Mouse (Mus musculus) heart, postnatal 10 days (tissue): Measurements from ENCODE around the gene Slc22a18. TPM values are rescaled to one million over a fixed set of nuclear protein-coding genes. Genes with fewer than 3 reads are reported as not detected.

Source experiments
- DNase-seq, 2 experiments: peaks; one replicate each; pipeline ENCODE4 v3.0.0; 2021
- intact Hi-C: fragments of 180-260 bp; cut with DNase I; formaldehyde crosslinking; loops from one replicate; pipeline ENCODE4 v1.15.1; 2025
- total RNA-seq, 2 experiments: library from RNA; stranded (reverse); gene quantifications; 2 replicates each; pipeline ENCODE4 v1.2.3; 2021

Gene Slc22a18
- total RNA-seq: under 1 TPM; 0.43 to 0.50 TPM

DNA sequence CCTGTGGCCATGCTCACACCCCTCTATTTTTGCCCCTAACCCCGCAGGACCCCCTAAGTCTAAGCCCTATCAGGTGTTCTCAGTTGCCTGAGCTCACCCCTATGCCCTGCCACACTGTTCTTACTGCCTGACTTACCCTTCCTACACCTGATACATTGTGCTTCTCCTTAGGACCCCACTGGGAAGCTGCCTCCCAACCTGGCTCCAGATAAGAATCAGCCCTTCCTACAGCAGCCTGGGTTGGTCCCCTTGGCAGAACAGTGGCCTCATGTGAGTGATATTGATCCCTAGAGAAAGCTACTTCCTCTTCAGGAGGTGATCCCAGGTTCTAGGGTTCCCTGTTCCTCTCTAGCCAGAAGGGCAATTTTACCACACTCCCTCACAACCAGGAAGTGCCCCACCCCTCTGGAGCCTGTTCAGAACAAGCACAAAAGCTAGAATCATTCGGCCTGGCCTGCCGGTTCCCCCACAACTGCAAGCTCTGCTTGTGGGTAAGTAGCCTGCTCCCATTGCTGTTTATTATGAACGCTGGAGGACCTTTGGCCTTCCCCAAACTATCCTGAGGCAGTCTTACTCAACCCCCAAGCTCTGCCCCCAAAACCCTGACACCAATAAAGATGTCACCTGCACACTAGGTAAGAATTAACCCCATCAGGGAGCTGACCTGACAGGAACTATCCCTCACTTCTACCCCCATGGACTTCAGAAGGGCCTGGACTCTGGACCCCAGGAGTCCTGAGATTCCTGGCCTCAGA lies at the start of gene Slc22a18:
TSS of gene Slc22a18 (plus strand) at position 390 of the 755 bp plus-strand sequence.
- DNase-seq: peak; percentile 39 to 60
- intact Hi-C loops: loop anchor here (10.0 kb wide), 1 partner anchor 579 kb away; no protein-coding TSS in a partner anchor

DNA sequence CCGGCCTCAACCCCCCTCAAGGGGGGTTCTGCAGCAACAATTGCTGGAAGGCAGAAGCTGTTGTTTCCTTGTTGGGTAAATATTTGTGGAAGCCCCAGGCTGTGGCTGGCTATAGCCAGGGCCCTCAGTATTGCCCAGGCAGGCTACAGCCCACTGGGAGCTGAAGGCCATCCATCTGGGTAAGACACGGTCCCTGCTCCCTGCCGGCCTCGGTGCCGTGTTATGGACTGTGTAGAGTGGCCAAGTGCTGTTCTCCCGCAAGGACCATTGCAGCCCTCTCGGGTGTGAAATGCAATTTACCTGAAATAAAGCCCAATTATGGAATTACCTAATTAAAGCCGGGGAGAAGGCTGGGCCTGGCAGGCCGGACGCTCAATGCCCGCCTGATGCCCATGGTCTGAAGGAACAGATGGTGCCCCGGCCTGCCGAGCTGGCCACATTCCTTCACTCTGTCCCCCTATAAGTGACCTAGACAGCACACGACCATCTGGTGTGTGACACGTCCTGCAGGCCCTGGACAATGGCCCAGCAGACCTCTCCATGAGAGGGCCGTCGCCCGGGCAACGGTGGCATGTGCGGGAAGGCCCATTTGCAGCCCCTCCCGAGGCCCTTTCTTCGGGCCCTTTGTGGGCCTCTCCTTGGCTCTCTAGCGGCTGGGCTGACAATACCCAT lies 45.3 kb upstream of the Slc22a18 start:
- DNase-seq: no peak
- intact Hi-C loops: no loop called here

DNA sequence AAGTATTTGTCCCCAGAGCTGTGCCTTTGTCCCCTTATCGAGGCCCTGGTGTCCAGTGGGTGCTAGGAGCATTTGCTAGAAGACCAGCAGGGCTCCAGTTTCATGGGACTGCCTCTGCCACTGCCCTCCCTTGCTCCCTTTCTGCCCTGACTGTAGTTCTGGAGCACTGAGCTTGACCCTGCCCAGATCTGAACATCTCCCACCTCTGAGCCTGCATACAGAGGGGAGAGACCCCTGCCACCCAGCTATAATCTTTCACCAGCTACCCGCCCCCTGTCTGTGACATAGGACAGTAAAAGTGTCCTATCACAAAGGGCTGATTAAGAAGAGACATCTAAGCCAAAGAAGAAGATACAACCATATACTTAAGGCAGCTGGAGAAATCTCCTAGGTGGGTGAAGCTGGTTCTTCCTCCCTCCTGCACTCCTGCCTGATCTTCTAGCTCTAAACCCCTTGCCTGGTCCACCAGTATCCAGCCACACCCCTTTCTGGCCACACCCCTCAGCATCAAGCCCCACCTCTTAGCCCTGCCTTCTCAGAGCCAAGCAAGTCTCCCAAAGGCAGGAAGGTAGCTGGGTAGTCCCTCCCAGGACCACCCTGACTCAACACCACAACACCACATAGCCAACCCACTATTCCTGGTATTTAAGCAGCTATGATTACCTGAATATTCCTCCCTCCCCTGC lies 44.6 kb upstream of the Slc22a18 start:
- intact Hi-C loops: no loop called here
- DNase-seq: no peak

DNA sequence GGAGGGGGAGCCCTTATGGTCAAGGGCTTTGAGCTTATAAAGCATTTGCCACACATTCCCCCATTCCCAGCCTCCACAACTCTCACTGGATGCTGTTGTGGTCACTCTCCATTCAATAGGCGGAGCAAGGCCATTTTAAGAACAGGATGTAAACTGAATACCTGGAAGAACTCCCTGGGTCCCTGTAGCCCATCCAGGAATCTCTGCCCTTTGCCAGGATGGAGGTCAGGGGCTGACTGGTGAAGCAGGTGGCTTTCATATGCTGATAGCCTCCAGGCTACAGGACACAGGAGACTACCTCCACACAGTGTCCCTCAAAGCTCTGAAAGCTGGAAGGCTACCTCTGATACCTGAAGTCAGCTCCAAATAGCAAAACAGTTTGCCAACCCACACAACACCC lies 40.9 kb upstream of the Slc22a18 start:
- no peak for DNase-seq

DNA sequence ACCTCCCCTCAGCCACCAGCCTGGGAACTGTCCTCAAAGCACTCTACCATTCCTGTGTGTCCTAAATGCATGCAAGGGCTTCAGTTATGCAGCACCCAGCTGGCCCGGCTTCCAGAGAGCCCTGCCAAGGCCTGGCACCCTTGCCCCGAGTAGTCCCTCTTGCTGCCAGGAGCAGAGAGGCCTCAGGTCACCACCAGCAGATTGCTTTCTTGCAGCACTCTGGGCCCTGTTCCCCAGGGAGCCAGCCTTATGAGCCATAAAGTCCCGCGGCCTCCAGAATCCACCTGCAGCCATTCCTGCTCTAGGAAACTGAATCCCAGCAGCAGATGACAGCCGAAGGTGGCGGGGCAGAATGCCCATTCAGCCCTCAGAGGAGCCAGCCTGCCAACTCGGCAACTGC lies 40.2 kb upstream of the Slc22a18 start:
- peak; percentile 81 to 86 for DNase-seq
- intact Hi-C loops: no loop called here

More for the DNA sequence above, 40.9 kb upstream of the Slc22a18 start:
- intact Hi-C loops: no loop called here

DNA sequence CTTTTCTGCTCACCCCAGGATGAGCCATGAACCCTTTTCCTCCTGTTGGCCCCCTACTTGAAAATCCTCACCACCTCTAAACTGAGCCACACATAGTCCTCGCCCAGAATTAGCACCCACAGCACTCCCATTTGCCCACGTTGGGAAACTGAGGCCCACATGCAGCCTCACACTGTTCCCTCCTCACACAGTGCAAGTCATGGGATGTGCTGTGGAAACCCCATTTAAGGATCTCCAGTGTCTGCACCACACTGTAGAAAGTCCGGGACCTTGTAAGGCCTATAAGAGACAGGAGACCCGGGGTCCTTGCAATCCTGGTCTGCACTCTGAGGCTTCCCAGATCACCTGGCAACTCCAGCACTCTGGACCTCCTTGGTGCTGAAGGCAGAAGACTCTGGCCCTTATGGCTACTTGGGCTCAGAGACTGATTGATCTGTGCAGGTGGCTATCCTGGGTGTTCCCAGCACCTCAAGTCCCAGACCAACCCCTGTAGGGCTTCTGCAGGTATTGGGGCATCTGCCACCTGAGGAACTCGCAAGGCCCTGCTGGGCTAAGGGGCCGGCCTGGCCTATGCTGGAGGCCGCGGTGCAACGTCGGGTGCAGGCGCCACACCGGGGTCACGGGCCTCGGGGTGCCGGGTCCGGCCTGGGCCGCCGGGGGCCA lies 36.2 kb upstream of the Slc22a18 start:
- DNase-seq: peak in 1 of 2 experiments; percentile 27
- intact Hi-C loops: no loop called here

DNA sequence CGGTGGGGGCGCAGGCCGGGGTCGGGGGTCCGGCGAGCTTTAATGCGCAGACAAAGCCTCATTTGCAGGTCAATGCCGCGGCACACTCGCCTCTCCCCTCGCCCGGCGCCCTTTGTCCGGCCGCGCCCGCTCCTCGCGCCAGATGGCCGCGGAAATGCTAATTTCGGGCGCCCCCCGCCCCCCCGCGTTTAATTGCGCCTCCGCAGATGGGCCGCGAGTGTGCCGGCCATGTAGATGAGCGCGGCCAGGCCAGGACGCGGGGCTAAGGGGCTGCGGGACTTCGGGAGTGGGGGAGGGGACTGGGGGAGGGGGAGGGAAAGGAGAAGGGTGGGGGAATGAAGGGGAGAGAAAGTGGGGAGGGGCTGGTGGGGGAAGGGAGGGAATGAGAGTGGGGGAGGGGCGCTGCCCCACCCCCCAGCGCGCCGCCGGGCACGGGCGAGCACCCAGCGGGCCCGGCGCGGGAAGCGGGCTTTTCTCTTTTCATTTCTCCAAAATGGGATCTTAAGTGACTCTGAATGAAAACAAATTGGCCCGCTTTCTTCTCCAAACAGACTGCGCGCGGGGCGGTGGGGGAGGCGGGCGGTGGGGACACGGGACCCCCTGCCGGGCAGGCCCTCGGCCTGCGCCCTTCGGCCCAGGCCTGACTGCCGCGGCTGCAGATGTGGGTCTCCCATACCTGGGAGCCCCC lies 35.5 kb upstream of the Slc22a18 start:
- intact Hi-C loops: no loop called here
- DNase-seq: peak in 1 of 2 experiments; percentile 31

DNA sequence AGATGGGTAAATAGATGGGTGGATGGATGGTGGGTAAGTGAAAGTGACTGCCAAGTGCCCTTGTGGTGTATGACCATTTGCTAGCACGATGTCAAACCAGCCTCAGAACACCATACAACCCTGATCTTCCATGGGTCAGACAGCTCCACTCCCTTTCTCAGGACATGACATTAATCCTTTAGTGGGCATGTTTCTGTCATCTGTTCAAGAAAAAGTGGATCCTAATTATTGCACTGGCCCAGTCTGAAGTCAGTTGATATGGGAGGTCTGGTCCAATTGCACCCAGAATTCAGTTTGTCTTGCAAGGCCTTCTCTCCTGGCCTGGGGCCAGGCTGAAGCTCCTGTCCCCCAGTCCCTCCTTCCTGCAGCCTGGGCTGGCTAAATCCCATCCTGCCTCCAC lies 34.6 kb upstream of the Slc22a18 start:
- intact Hi-C loops: no loop called here
- no peak for DNase-seq

DNA sequence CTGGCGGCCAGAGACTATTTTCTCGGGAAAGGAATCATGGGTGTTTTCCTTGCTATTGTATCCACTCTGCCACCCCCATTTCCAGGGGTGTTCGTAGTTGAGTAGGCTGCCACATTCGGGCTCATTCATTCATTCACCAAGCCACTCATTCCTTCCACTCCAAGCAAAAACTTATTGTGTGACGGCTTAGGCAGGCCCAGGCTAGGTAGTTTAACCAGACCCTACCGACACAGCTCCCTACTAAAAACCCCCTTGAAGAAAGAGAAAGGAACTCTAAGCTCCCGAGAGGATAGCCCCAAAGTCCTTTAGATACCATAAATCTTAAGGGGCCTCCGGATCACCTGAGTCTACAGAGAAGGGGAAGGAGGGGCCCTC lies 29.0 kb upstream of the Slc22a18 start:
- no peak for DNase-seq
- intact Hi-C loops: no loop called here

DNA sequence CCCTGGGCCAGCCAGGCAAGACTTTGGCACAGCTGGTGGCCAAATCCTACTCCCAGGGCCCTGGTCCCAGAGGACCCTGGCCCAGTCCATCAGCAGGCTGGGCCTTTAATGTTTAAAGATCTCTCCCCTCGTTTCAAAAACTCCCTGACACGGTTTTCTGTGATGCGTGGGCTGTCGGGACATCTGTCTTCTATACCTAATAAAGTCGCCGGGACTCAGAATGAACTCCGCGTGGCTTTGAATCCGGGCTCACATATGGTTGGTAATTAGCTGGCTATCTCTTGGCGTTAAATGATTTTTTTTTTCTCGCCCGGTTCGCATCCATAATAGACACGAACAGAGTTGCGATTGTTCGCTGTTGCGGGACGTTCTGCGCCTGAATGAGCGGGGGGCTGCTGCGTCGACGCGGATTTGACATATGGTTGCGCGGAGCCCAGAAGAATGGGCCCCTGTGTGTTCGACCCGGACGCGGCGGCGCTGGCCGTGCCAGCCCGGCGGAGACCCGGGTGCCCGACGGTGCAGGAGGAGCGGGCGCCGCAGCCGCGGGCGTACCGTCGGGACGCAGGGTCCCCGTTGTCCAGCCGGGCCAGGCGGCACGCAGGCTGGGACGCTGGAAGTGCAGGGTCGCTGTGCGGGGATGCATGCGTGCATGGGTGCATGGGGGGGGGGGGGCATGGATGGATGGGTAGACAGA lies 28.4 kb upstream of the Slc22a18 start:
- intact Hi-C loops: no loop called here
- DNase-seq: no peak

DNA sequence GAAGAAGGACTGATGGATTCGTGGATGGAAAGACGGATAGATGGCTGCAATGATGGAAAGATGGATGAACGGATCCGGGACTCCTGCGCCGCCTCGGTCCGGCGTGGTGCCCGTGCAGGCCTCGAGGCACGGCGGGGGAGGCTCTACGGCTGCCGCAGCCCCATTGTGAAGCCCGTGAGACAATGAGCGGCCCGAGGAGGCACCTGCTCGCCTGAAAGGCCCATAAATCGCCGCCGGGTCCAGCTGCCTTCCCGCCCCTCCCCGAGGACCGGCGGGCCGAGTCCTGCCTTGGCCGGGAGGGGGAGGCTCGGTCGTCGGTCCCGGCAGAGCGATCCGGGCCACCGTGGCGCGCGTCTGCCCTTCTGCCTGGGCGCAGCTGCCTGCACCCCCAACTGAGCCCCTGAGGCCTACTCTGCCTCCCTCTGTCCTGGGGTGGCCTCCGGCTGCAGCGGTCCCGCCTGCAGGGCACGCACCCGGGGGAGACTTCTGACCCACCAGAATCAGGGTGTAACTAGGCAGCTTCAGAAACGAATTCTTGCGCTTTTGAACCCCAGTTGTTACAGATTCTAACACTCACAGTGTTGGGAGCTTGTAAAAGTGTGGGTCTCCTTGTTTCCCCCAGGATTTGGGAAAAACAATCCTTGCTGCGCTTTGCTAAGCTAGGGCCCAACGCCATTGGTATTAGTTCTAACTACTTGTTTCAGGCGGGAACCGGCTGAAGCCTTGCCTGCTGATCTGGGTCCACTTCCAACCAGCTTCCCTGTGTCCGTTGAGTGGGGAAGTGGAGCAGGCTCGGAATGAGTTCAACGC lies 27.7 kb upstream of the Slc22a18 start:
- DNase-seq: peak in 1 of 2 experiments; percentile 30
- intact Hi-C loops: no loop called here

DNA sequence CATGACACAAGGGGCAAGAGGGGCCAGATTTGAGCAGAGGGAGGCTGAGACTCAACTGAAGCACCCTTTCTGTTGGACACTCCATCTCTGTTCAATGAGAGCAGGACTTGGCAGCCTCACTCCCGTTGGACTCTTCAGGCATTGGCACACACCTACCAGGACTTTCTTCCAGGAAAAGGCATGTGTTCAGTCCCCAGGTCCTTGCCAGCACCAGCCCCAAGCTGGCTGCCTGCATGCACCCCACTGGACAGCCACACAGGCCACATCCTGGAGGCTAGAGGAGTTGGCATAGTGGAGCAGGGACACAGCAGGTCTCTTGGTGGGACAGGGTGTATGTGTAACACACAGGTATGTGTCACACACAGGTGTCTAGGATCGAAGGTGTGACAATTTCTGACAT lies 26.4 kb upstream of the Slc22a18 start:
- intact Hi-C loops: no loop called here
- no peak for DNase-seq

DNA sequence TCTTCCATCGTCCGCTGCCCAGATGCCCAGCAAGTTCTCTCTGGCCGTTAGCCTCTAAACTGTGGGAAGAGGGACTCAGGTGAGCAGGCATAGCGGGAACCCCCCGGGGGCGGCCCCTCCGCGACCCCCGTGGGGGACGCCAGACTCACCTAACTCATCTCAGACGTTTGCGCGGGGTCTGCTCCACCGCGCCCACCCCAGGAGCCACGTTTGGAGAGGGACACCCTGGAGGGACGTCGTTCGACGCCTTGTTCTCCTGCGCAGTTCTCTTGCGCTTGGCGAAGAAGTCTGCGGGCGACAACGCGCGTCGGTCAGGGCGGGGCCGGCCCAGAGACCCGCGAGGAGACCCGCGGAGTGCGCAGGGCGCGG lies 14.6 kb upstream of the Slc22a18 start:
- intact Hi-C loops: loop anchor here (5.0 kb wide), 1 partner anchor 62 kb away; no protein-coding TSS in a partner anchor
- peak in 1 of 2 experiments; percentile 35 for DNase-seq

DNA sequence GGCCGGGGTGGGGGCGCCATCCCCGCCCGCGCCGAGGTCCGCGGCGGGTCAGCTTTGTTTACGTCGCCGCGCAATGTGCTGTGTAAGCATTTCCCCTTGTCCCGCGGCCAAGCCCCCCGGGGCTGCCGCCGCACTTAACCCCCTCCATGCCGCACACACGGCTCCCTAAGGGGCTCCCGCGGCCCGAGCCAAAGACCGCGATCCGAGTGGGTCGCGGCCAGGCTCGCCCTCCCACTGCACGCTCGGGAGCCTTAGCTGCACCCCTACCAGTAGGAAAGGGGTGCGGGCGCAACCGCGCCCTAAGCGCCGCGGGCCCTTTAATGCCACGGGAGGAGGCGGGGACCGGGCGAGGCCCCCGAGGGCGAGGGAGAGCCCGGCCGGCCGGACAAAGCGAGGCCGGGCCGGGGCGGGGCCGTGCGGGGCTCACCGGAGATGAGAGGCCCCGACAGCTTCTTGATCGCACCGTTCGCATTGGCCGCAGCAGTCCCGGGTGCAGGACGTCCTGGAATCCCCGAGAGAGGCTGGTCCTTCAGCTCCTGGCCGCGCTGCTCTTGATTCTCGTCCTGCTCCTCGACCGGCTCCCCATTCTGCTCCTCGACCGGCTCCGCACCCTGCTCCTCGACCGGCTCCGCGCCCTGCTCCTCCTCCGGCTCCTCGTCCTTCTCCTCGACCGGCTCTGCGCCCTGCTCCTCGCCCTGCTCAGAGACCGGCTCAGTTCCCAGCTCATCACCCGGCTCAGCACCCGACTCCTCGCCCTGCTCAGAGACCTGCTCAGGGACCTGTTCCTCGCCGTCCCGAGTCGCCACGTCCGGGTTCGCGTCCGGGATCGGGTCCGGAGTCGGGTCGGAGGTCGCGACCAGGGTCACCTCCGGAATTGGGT lies 14.0 kb upstream of the Slc22a18 start:
- peak; percentile 59 to 68 for DNase-seq
- intact Hi-C loops: loop anchor here (5.0 kb wide), 2 partner anchors 62 to 147 kb away; no protein-coding TSS in a partner anchor

DNA sequence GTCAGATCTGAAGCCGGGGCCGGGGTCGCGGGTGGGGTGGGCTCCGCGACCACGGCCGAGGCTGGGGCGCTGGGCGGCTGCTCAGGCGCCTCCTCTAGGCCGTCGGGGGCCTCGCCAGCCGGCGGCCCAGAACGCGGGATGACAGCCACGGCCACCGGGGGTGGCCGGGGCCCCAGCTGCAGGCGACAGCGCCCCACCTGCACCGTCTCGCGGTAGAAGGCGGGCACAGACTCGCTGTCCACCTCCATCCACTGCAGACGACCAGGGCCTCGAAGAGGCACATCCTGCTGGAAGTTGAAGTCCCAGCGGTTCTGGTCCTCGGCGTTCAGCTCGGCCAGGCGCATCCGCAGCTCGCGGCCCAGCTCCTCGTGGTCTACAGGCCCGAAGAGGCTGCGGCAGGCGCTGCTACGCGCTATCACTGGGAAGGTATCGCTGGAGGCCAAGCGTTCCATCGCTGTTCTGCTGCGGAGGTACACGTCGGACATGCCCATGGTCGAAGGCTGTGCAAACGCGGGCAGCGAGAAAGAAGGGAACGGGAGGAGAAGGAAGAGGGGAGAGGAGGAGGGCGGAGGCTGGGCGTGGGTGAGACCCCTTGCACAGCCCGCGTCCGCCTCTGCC lies 13.2 kb upstream of the Slc22a18 start:
- intact Hi-C loops: loop anchor here (5.0 kb wide), 1 partner anchor 148 kb away; no protein-coding TSS in a partner anchor
- DNase-seq: no peak

DNA sequence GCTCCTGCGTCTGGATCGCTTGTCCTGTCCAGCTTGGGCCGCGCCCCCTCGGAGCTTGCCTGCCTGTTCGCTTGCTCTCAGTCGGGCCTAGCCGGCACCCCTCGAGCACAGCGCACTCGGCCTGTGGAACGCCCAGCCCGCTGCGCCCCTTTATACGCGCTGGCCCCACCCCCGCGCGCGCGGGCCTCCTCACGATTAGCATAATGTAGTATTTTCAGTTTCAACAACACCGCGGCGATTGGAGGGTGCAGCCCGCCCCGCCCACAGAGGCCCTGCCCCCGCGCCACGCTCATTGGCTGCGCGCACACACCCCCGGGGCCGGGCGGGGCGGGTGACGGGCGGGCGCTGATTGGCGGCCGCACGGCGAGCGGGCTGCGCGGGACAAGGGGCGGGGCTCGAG lies 12.7 kb upstream of the Slc22a18 start, which contains the start of gene Cdkn1c:
TSS of gene Cdkn1c (minus strand) at position 177 of the 400 bp plus-strand sequence.
- peak; percentile 92 to 94 for DNase-seq
- intact Hi-C loops: loop anchor here (5.0 kb wide), 1 partner anchor 149 kb away; no protein-coding TSS in a partner anchor

DNA sequence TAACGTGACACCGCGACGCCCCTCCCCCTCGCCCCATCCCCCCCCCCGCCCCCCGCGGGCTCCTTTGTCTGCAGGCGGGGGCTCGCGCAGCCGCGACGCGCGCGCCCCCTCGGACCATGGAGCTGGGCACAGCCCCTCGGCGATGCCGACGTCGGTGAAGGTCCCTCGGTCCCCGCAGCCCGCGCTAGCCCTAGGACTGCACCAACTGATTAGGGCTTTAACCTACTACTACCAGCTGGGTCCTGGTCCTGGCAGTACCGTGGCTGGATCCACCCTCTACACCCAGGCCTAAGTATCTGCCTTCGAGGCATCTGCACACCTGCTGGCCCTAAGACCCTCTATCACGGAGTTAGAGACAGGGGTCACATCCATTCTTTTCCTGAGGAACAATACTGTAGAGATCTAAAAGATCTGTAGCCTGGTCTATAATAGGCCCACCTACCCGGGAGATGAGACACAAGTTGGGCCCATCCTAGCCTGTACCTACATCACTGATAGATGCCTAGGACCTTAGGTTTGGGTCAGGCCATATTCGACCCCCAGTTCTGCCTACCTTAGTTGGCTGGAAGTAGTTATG lies 12.2 kb upstream of the Slc22a18 start:
- peak in 1 of 2 experiments; percentile 32 for DNase-seq
- intact Hi-C loops: loop anchor here (5.0 kb wide), 1 partner anchor 149 kb away; no protein-coding TSS in a partner anchor
